Mouse (Mus musculus): ENCODE measurements at regions not wholly inside any gene's neighbourhood (a gene's known extent, or its start where the extent isn't known, plus 50 kb on each side); places are given as distances from the start of the nearest gene placed in this dataset.
"Not testable (repeated sequence)": the region's sequence is repeated elsewhere in the genome, so short reads cannot be mapped to it uniquely, and the experiment has no call there.

DNA sequence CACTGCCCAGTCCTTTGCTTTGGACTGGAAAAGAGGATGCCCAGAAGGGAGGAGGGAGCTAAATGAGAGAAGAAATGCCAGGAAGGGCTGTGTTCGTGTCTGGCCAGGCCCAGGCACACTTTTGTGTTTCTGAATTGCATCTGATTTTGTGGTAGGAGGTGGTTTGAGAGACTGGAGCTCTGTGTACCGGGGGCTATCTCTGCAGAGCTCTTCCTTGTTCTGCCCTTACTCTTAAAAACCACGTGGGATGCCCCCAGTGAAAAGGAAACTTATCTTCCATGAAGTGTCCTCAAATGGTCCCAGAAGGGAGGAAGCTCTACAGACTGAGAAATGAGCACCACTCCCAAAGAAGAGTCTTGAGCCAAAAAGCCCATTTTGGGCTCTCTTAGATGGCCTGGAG, 106.0 kb upstream of the Gmds start:
- DNase-seq, result no peak

DNA sequence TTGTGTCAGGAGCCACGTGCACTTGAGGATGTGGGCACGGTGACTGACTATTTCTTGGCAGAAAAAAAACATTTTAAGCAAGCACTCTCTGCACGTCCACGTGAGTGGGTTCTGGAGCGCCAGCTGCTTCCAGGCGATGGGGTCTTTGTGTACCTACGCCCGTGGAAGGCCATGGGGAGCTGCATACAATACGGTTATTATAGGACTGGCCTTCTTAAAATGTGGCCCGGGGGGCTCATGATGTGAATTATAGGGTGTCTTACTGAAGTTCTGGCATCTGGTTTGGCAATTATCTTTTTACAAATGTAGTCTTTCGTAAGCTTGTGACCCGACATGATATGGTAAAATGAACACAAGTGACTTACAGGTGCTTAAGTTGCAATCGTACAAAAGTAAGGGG, 103.5 kb upstream of the Gmds start:
- no peak for DNase-seq

DNA sequence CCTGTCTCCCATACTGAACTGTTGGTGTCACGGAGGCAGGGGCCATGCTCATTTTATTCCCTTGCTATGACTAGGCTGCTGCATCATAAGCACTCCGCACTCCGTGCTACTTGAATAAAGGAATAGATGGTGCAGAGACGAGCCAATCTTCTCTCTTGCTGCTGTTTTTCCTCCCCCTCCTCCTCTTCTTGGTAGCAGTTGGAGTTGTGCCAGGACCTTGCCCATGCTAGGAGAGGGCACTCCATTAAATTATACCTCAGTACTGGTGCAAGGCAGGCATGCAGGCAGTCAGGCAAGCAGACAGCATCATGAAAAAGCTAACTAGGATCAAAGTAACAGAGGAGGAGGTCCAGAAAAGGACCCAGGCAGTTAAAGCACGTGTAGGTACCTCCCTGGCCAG, 96.6 kb upstream of the Gmds start:
- DNase-seq, result no peak

DNA sequence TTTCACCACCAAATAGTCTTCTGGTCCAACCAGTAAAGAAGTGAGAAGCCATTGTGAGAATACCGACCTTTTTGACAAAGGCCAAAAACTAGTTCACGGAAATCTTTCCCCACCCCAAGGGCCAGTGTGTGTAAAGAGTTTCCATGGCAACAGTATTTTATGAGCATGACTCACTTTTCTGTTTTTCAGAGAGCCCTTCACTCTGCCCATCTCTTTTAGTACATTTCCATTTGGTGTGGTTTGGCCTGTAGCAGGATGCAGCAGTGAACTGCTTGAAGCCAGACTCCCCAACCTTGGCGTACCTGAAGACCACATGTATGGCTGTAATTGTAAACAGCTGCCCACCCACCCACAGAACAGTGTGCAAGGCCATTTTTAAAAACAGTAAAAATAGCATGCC, 89.9 kb upstream of the Gmds start:
- DNase-seq, result no peak

DNA sequence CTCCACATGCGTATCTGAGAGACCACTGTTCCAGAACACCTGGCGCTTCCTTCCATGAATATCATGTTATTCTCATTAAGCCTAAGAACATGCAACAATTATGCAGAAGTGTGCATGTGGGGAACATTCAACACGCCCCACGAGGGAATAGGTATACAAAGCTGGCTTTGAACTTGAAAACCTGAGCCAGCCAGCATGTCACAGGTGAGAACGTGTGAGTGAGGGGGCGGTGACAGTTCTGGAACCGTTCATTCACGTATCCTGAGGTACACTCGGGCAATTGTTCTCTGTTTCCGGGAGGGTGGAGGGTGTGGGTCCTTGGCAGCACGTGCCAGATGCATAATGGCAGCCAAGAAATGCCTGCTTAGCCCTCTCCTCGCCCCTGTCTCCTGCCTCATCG, 88.4 kb upstream of the Gmds start:
- DNase-seq, result no peak

DNA sequence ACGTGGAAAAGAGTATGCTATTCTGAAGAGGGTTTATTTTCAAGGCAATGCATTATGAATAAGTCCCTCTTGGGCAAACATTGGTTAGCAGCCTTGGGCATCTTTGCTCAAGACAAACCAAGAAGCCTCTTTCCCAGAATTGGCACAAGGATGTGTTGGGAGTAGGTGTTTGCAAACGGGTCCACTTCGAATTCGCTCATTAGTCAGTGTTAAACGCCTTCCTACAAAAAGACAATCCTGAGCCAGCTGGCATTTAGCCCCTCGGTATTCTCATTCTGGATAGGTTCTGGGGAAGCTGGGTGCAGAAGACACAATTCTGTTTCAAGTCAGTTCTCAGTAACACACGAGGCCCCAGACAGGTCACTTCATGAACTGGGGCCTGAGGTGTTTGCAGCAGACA, 87.7 kb upstream of the Gmds start:
- DNase-seq, result no peak

DNA sequence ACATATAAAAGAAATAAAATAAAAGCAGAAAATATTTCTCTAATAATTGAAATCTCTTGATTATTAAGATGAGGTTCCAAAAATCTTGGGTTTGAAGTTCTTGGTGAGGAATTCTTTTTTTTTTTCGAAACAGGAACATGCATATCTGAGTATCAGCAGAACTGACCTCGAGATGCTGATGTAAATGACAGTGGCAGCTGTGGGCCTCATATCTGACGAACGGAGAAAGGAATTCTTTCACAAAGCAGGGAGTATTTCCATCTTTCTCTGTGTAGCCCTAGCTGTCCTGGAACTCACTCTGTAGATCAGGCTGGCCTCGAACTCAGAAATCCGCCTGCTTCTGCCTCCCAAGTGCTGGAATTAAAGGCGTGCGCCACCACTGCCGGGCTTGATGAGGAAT, 86.0 kb upstream of the Gmds start:
- not testable (repeated sequence) for DNase-seq

DNA sequence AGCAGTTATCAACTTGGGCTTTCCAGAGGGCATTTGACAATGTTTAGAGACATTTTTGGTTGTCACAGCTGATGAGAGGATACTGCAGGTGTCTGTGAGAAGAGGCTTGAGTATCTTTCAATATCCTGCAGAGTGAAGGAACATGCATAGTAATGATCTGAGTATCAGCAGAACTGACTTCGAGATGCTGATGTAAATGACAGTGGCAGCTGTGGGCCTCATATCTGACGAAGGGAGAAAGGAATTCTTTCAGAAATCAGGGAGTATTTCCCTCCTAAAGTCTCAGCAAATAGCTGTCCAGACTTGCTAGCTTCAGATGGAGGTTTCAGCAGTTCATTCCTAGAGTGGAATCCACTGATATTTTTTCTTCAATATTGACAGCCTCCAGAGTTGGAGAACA, 83.9 kb upstream of the Gmds start:
- no peak for DNase-seq

DNA sequence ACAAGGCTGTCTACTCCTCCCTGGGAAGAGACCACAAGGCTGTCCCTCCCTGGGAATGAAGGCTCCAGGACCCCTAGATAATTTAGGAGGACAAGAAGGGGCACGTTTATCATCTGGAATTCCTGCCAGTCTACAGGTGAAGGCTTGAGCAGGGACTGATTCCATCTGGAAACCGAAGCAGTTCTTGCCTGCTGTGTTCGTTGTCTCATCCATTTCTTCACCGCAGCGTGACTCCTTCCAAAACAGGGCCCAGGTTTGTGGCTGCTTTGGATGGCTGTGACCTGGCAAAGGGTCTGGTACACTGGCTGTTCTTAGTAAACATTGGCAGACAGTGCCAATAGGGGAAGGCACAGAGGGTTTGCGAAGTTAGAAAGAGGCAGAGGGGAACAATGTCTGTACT, 80.8 kb upstream of the Gmds start:
- no peak for DNase-seq

DNA sequence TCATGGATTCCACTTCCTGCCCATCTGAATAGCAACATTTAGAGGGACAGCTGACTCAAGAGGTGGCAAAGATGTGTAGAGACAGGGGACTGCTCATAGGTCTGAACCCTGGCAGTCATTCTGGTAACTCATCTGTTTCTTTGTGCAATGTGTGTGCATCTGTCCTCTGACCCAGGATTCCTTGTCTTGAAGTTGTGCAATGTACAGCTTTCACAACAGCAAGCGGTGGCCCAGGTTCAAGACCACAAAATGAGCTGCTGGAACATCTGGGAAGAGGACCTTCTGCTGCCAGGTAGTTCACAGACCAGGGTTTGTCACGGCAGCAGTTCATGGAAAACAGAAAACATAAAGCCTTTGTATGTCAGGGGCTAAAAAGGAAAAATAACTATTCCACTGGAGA, 80.1 kb upstream of the Gmds start:
- DNase-seq, result no peak

DNA sequence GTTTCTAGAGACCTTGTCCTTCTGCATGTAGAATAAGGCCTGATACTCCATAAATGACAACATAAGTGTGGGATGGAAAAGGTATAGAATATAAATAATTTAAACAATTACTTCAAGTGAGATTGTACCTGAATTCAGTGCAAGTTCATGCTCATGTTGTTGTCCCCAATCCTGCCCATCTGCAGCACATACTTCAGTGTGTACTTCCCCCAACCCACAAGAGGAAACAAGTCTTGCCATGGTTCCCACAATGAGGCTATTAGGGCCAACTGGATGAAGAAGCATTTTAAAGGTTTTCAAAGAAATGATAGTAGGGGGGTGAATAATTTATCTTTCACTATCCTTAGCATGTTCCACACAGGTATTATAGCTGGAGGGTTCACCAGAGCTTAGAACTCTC, 79.4 kb upstream of the Gmds start:
- DNase-seq, result no peak

DNA sequence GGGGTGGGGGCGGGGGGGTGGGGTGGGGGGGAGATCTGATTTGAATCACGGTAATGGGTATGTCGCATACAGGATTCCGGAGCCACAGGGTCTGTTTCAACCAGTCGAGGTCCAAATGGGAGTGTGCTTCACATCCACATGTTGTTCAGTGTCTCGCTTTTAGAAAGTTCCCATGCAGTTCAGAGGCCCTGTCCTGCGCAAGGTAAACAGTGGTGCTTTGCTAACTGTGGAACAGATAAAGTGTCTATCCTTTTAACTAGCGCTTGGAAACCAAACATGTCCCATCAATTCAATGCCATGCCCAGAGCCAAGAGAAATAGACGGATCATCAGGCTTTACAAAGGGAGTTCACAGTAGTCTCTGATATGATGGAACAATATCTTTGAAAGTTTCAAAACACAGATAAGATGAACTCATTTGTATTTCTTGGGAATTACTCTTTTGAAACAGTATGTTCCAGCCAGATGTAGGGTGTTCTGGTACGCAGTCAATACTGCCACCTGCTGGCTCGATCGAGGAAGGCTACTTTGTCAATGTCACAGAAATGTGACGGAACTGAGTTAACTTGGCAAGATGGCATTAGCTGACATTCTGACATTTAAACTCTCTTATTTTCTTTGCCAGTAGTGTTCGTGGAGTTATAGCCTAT, 72.9 kb upstream of the Gmds start:
- peak; percentile 24 for DNase-seq

DNA sequence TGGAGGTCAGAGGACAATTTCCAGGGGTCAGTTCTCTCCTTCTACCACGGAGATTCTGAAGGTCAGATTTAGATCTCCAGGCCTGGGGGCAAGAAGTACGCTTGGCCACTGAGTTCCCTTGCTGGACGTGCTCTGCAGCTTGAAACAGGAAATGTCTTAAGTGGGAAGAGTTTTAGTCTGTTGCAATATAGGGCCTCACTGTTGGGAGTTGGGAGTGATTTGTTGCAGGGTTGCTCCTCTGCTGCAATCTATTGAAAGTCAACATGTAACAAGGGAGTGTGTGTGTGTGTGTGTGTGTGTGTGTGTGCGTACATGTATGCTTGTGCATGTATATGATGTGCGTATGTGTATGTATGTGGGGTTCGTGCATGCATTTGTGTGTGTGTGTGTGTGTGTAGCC, 71.5 kb upstream of the Gmds start:
- no peak for DNase-seq

DNA sequence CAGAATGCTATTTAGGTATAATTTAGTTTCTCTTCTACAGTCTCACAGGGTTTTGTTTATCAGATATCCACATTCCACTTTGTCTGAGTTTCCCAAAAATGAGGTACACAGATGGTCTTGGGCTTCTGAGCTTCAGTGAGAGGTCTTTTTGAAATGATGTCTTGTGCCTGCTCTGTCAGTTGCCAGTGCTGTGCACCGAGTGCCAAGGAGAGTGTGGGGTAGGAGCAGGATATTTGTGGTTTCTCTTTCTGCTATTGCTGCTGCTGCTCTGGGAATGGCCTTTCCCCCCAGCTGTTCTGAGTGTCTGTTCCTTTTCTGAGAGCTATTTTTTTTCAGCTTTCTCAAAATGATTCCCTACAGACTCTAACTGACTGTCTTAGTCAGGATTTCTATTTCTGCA, 60.1 kb upstream of the Gmds start:
- DNase-seq, result no peak
